Mouse (Mus musculus): ENCODE data around the gene Scgb1b19. TPM values are rescaled to one million over a fixed set of nuclear protein-coding genes. Genes with fewer than 3 reads are reported as not detected.
"Not testable (repeated sequence)": the region's sequence is repeated elsewhere in the genome, so short reads cannot be mapped to it uniquely, and the experiment has no call there.

Scgb1b19 gene
- not detected for total RNA-seq (2022)

DNA sequence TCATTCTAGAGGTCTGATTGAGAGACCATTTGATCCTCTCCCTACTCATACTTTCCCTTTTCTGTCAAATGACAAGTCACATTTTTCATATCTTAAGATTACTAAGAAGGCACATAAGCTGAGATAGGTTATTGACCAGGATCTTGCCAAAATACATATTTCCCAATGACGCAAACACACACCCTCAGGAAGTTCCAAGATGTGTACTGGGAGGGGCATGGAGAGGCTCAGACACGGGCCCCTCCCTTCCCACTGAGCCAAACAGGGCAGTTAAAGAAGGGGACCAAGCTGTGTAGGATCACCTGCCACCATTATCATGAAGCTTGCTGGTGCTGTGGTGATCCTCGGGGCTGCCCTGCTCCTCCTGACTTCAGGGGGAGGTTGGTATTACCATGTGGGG lies at the start of gene Scgb1b19:
Gene Scgb1b19 (plus strand): TSS at position 301 of the 400 bp plus-strand sequence.
- DNase-seq (ENCODE audit: low spot score in 2 of 2), result not testable (repeated sequence)

DNA sequence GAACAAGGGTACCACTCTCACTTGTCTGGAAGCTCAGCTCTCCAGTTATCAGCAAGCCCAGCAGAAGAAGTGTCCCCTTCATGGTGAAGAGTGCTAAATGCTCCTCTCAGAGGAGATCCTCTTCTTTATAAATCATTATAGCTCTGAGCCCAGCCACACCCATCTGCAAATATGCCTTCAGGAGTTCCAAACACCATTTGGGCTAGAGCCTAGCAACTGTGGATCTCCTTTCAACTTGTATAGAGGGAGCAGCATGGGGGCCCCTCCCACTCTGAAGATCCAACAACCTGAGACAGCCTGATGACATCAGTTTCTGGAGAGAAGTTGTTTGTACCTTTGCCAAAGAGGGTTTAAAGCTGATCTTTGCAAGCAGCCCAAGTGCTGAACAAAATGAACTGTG lies 6.9 kb upstream of the Scgb1b19 start, which contains the start of gene Scgb2b19:
Gene Scgb2b19 (minus strand): TSS at position 101 of the 400 bp plus-strand sequence.
- DNase-seq (ENCODE audit: low spot score in 2 of 2), result not testable (repeated sequence)

Other genes with a start within 250 kb of the Scgb1b19 start
- gene Scgb2b17, start 230.7 kb upstream of the Scgb1b19 start, total RNA-seq (2022), result not detected
- not detected for gene Scgb1b17, start 223.8 kb upstream of the Scgb1b19 start, total RNA-seq (2022)
- not detected for gene Scgb2b18, start 113.4 kb upstream of the Scgb1b19 start, total RNA-seq (2022)
- gene Scgb1b18, start 101.7 kb upstream of the Scgb1b19 start, total RNA-seq (2022), result not detected
- gene Scgb2b19, start 7.0 kb upstream of the Scgb1b19 start, total RNA-seq (2022), result not detected
- gene Scgb2b20, start 79.0 kb downstream of the Scgb1b19 start, total RNA-seq (2022), result not detected
- not detected for gene Scgb1b20, start 85.9 kb downstream of the Scgb1b19 start, total RNA-seq (2022)
- not detected for gene Scgb2b21, start 233.2 kb downstream of the Scgb1b19 start, total RNA-seq (2022)